Mouse (Mus musculus) granulocyte monocyte progenitor cell, adult 5-6 weeks (primary cell): ENCODE data around the gene Slx1b. TPM values are rescaled to one million over a fixed set of nuclear protein-coding genes. Genes with fewer than 3 reads are reported as not detected.

Experiments
- ATAC-seq: replicated peaks from 2 replicates; pipeline ENCODE4 v1.8.0; 2016; ENCODE audit warnings: mild to moderate bottlenecking, moderate TSS enrichment, inconsistent platforms; ENCODE audit not compliant: poor library complexity, severe bottlenecking
- total RNA-seq, 2 experiments: library from RNA; stranded (forward) in 1 of 2; stranded (reverse) in 1 of 2; fragments of 200-712, 200-1000 nt in 1 of 2; fragments of >200 nt in 1 of 2; fragmentation: Nextera tagmentation in 1 of 2; gene quantifications; 2 replicates each; pipeline ENCODE4 v1.2.3; 2014 to 2017

The Slx1b gene
- total RNA-seq, 2 experiments from 2014 or later: 6.3 to 9.3 TPM

- ATAC-seq: no peak
Measured at GRCm38 (mm10) chr7:126642545-126643243, 52.9 kb downstream of the Slx1b start.

Other genes with a start within 250 kb of the Slx1b start
- gene Atp2a1, start 232.7 kb downstream of the Slx1b start, total RNA-seq (2014; fragmentation: Nextera tagmentation): 0.62 TPM in 1 of 2 replicates, not detected in the other
- gene Atp2a1, start 232.7 kb downstream of the Slx1b start, total RNA-seq (2017): not detected in 2 replicates
- gene Sh2b1, start 220.4 kb downstream of the Slx1b start, total RNA-seq (2014; fragmentation: Nextera tagmentation): 35.9 and 58.3 TPM in 2 replicates
- gene Sh2b1, start 220.4 kb downstream of the Slx1b start, total RNA-seq (2017): 15.6 and 17.3 TPM in 2 replicates
- gene Tufm, start 208.4 kb downstream of the Slx1b start, total RNA-seq (2014; fragmentation: Nextera tagmentation): 85.3 and 101 TPM in 2 replicates
- 75.5 and 86.7 TPM in 2 replicates for gene Tufm, start 208.4 kb downstream of the Slx1b start, total RNA-seq (2017)
- gene Atxn2l, start 192.3 kb downstream of the Slx1b start, total RNA-seq (2014; fragmentation: Nextera tagmentation): 102 and 130 TPM in 2 replicates
- gene Atxn2l, start 192.3 kb downstream of the Slx1b start, total RNA-seq (2017): 27.4 and 28.9 TPM in 2 replicates
- 188 and 206 TPM in 2 replicates for gene Eif3c, start 129.4 kb downstream of the Slx1b start, total RNA-seq (2014; fragmentation: Nextera tagmentation)
- 229 and 239 TPM in 2 replicates for gene Eif3c, start 129.4 kb downstream of the Slx1b start, total RNA-seq (2017)
- 2.1 and 3.9 TPM in 2 replicates for gene Apobr, start 110.8 kb downstream of the Slx1b start, total RNA-seq (2014; fragmentation: Nextera tagmentation)
- gene Apobr, start 110.8 kb downstream of the Slx1b start, total RNA-seq (2017): 4.2 and 6.2 TPM in 2 replicates
- gene Cln3, start 110.0 kb downstream of the Slx1b start, total RNA-seq (2014; fragmentation: Nextera tagmentation): 37.7 and 61.7 TPM in 2 replicates
- gene Cln3, start 110.0 kb downstream of the Slx1b start, total RNA-seq (2017): 9.6 and 16.3 TPM in 2 replicates
- gene Il27, start 100.8 kb downstream of the Slx1b start, total RNA-seq (2014; fragmentation: Nextera tagmentation): 1.3 TPM in 1 of 2 replicates, not detected in the other
- gene Il27, start 100.8 kb downstream of the Slx1b start, total RNA-seq (2017): 1.2 TPM in 1 of 2 replicates, not detected in the other
- 0.92 and 1.3 TPM in 2 replicates for gene Nupr1, start 64.9 kb downstream of the Slx1b start, total RNA-seq (2014; fragmentation: Nextera tagmentation)
- gene Nupr1, start 64.9 kb downstream of the Slx1b start, total RNA-seq (2017): 1.7 TPM in 1 of 2 replicates, not detected in the other
- gene Sgf29, start 46.5 kb downstream of the Slx1b start, total RNA-seq (2014; fragmentation: Nextera tagmentation): 129 and 133 TPM in 2 replicates
- gene Sgf29, start 46.5 kb downstream of the Slx1b start, total RNA-seq (2017): 53.3 and 79.1 TPM in 2 replicates
- gene Sult1a1, start 19.4 kb downstream of the Slx1b start, total RNA-seq (2014; fragmentation: Nextera tagmentation): 0.85 TPM in 1 of 2 replicates, not detected in the other
- 0.56 and 1.6 TPM in 2 replicates for gene Sult1a1, start 19.4 kb downstream of the Slx1b start, total RNA-seq (2017)
- 151 and 195 TPM in 2 replicates for gene Bola2, start 383 bp downstream of the Slx1b start, total RNA-seq (2014; fragmentation: Nextera tagmentation)
- gene Bola2, start 383 bp downstream of the Slx1b start, total RNA-seq (2017): 135 and 158 TPM in 2 replicates
- gene Coro1a, start 12.0 kb upstream of the Slx1b start, total RNA-seq (2014; fragmentation: Nextera tagmentation): 497 and 510 TPM in 2 replicates
- gene Coro1a, start 12.0 kb upstream of the Slx1b start, total RNA-seq (2017): 409 and 441 TPM in 2 replicates
- gene Mapk3, start 63.8 kb upstream of the Slx1b start, total RNA-seq (2014; fragmentation: Nextera tagmentation): 90.7 and 111 TPM in 2 replicates
- 52.5 and 53.0 TPM in 2 replicates for gene Mapk3, start 63.8 kb upstream of the Slx1b start, total RNA-seq (2017)
- gene Gdpd3, start 70.5 kb upstream of the Slx1b start, total RNA-seq (2014; fragmentation: Nextera tagmentation): 13.0 and 27.7 TPM in 2 replicates
- gene Gdpd3, start 70.5 kb upstream of the Slx1b start, total RNA-seq (2017): 3.6 and 11.3 TPM in 2 replicates
- gene Ypel3, start 81.2 kb upstream of the Slx1b start, total RNA-seq (2014; fragmentation: Nextera tagmentation): 29.6 and 42.6 TPM in 2 replicates
- 16.2 and 17.4 TPM in 2 replicates for gene Ypel3, start 81.2 kb upstream of the Slx1b start, total RNA-seq (2017)
- 0.58 TPM in 1 of 2 replicates, not detected in the other for gene Tbx6, start 85.7 kb upstream of the Slx1b start, total RNA-seq (2014; fragmentation: Nextera tagmentation)
- not detected in 2 replicates for gene Tbx6, start 85.7 kb upstream of the Slx1b start, total RNA-seq (2017)
- 160 and 219 TPM in 2 replicates for gene Ppp4c, start 96.7 kb upstream of the Slx1b start, total RNA-seq (2014; fragmentation: Nextera tagmentation)
- gene Ppp4c, start 96.7 kb upstream of the Slx1b start, total RNA-seq (2017): 131 and 137 TPM in 2 replicates
- gene Fam57b, start 101.9 kb upstream of the Slx1b start, total RNA-seq (2014; fragmentation: Nextera tagmentation): not detected in 2 replicates
- not detected in 2 replicates for gene Fam57b, start 101.9 kb upstream of the Slx1b start, total RNA-seq (2017)
- not detected in 2 replicates for gene 4930451I11Rik, start 135.9 kb upstream of the Slx1b start, total RNA-seq (2014; fragmentation: Nextera tagmentation)
- not detected in 2 replicates for gene 4930451I11Rik, start 135.9 kb upstream of the Slx1b start, total RNA-seq (2017)
- gene Doc2a, start 151.6 kb upstream of the Slx1b start, total RNA-seq (2014; fragmentation: Nextera tagmentation): not detected in 2 replicates
- gene Doc2a, start 151.6 kb upstream of the Slx1b start, total RNA-seq (2017): 0.15 TPM in 1 of 2 replicates, not detected in the other
- 62.2 and 65.9 TPM in 2 replicates for gene Hirip3, start 166.2 kb upstream of the Slx1b start, total RNA-seq (2014; fragmentation: Nextera tagmentation)
- 168 and 171 TPM in 2 replicates for gene Hirip3, start 166.2 kb upstream of the Slx1b start, total RNA-seq (2017)
- gene Ino80e, start 166.6 kb upstream of the Slx1b start, total RNA-seq (2014; fragmentation: Nextera tagmentation): 89.0 and 100 TPM in 2 replicates
- gene Ino80e, start 166.6 kb upstream of the Slx1b start, total RNA-seq (2017): 23.4 and 35.3 TPM in 2 replicates
- gene Taok2, start 188.9 kb upstream of the Slx1b start, total RNA-seq (2014; fragmentation: Nextera tagmentation): 28.0 and 45.8 TPM in 2 replicates
- gene Taok2, start 188.9 kb upstream of the Slx1b start, total RNA-seq (2017): 29.9 and 35.6 TPM in 2 replicates
- 27.9 and 31.9 TPM in 2 replicates for gene Tmem219, start 227.1 kb upstream of the Slx1b start, total RNA-seq (2014; fragmentation: Nextera tagmentation)
- 20.0 and 26.5 TPM in 2 replicates for gene Tmem219, start 227.1 kb upstream of the Slx1b start, total RNA-seq (2017)
- gene Kctd13, start 233.1 kb upstream of the Slx1b start, total RNA-seq (2014; fragmentation: Nextera tagmentation): 12.4 and 23.1 TPM in 2 replicates
- gene Kctd13, start 233.1 kb upstream of the Slx1b start, total RNA-seq (2017): 9.7 and 10.3 TPM in 2 replicates